Mouse (Mus musculus) adrenal gland, adult 8-10 months (tissue): ENCODE results near the gene Armcx4. TPM values are rescaled to one million over a fixed set of nuclear protein-coding genes. Genes with fewer than 3 reads are reported as not detected.
"Not testable (repeated sequence)": the region's sequence is repeated elsewhere in the genome, so short reads cannot be mapped to it uniquely, and the experiment has no call there.

ENCODE experiments used
- DNase-seq: peaks from one replicate; pipeline ENCODE4 v3.0.0; 2022
- total RNA-seq, 4 experiments: library from RNA; stranded (reverse); gene quantifications; 2 replicates each; pipeline ENCODE4 v1.2.4; 2022

The Armcx4 gene
- 10 to 100 TPM in 2 of 4 experiments, 1 to 10 TPM in 2; 9.2 to 13.7 (median 10.2) TPM for total RNA-seq

DNA sequence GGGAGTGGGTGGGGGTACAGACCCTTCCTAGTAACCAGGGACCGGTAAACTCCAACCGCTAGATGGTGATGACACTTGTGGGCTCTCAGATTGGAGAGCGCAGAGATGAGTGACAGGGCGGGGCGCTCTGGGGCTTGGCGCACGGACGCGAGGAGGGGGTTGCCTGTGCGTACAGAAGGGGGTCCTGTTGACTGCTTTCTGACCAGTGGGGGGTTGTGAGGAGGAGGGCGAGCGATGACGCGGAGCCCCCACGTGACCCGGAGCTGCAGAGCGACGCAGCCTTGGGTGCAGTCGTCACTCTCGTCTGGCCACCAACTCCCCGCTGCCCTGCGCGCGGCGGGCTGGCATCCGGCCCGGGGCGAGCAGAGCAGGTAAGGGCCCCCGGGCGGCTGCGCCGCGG lies at the start of gene Armcx4:
Armcx4 (plus strand) TSS at position 253 of the 400 bp plus-strand sequence.
- peak; percentile 23 for DNase-seq

DNA sequence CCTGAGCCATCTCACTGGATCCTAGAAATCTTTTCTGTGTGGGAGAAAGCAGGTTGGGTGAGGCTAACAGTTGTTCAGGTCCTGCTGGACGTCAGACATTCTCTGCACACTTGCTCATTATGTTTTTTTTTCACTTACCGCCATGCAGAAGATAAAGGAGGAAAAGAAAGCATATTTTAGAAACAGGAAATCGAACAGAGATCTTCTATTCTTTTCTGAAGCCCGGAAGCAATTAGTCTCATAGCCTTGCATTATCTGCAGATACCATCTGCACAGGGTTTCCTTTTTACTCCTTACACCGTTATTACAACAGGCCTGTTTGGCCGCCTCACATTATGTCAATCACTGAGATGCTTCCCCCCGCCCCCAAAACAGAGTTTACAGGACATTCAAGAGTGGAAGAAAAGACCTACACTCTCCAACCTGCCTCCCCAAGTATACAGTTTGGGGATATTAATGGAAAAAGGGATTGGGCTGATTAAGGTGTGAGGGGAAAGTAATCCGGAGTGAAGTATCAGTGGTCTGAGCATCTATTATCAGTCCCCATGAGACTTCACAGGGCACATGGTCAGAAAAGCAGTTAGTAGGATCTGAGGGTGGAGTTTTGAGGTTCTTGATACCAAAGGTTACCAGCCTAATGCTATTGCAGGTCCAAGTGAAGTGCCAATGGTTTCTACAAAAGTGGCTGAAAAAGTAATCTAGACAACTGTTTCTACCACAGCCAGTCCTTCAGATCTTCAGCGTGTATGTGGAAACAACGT lies 45.1 kb upstream of the Armcx4 start:
- no peak for DNase-seq

DNA sequence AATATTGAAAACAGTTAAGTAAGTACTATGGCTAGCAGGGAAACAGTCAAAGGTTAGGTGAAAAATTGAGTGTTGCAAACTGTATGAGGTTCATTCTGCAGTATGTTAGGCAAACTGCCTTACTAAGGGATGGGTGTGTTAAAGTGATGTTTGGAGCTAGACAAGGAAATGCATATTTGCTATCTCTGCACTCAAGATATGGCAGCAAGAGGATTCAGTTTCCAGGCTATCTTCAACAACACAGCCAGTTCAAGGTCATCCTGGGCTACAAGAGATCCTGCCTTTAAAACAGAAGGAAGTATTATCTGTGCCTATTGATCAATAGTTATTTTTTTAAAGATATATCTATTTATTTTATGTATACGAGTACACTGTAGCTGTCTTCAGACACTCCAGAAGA lies 40.0 kb upstream of the Armcx4 start:
- no peak for DNase-seq

DNA sequence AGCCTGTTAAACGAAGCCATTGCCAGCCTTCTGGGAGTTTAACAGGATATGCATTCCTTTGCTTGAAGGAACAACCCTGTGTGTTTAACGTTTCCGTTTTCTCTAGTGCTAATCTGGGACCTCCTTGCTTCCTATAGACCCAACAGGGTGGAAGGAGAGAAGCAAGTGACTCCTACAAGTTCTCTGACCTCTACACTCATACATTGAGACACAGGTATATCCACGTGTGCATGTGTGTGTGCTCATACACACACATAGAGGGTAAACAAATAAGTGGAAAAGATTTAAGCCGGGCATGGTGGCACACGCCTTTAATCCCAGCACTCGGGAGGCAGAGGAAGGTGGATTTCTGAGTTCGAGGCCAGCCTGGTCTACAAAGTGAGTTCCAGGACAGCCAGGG lies 38.9 kb upstream of the Armcx4 start:
- no peak for DNase-seq

DNA sequence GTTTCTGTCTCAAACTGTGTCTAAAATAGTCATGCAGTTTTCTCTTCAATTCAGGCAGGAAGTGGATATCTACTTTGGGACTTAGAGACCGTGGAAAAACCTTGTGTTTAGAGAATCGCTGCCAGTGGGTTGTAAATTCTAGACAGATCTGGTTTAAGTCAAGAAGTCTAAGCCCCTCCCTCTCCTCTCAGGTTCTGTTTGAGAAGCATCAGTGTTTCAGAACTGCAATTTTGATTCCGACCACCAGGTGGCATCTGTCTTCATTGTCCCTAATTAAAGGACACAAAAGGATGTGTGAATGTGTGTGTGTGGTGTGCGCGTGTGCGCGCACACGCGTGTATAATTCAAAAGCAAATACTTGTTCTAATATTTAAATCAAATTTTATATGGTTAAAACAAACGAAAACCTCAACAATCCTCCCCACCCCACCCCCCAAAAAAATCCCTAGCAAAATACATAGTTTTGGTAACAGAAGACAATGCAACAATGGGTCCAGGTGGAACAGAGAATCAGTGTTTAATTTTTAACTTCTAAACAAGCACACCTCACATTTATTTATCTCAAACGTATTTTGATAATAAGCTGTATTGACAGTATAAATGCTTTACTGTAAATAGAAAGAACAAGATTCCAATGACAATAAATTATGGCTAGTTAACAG lies 38.2 kb upstream of the Armcx4 start:
- peak; percentile 36 for DNase-seq

DNA sequence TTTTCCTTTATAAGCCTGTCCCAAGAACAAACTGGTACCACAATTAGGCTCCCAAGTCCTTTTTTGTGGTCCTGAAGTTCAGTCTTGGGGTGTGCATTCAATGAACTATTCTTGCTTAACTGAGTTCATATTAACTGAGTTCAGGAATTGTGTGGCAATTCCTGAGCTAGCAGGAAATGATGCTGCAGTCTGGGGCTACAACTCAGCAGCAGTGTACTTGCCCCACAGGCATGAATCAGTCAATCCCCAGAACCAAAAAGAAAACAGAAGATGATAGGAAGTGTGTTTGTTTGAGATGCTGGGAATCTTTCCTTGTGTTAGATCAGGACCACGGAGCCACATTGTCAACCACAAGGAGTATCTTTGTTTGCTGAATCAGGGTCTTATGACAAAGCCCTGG lies 34.3 kb upstream of the Armcx4 start:
- DNase-seq = no peak

DNA sequence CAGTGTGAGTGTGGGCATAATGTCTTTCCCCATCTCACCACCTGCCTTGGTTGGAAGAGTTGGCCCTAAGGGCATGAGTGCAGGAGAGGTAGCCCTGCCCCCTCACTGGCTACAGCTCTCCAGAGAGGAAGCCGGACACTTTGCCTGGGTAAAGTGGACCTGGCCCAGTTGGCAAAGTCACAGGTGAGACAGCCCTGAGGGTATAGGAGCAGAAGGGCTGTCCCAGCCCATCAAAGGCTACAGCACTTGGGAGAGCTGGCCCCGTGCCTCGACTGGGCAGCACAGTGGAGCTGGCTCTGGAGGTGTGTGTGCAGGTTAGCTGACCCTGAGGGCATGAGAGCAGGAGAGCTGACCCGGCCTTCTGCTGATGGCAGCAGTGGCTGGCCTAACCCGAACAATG lies 24.7 kb upstream of the Armcx4 start:
- no peak for DNase-seq

DNA sequence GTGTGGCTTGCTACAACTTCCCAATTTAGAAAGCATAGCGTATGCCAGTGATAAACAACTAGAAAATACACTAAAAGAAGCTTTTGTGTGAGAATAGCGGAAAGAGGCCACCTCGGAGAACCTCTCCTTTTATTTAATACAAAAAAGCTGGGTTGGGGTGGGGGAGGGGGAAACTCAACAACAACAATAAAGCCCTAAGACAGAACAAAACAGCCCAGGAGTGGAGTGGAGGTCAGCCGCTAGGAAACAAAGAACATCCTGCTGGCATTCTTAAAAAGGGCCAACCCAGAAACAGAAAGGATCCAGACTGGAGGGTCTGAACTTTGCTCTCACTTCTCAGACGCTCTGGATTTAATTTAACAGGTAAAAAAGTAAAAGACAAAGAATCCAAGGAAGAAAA lies 11.3 kb upstream of the Armcx4 start:
- DNase-seq = no peak

DNA sequence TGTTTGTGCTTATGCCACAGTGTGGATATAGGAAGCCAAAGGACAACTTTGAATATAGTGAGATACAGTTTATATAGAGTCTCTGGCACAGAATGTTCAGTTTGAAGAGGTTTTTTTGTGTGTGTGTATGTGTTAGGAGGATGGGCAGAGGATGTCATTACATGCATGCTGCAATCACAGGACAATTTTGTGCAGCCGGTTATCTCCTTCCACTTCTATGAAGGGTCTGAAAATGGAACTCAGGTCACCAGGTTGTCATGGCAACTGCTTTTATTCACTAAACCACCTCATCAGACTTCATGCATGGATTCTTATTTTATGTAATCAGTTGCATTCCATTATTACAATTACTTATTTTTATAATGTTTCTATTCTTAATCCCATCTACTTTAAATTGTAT lies 10.4 kb upstream of the Armcx4 start:
- no peak for DNase-seq

DNA sequence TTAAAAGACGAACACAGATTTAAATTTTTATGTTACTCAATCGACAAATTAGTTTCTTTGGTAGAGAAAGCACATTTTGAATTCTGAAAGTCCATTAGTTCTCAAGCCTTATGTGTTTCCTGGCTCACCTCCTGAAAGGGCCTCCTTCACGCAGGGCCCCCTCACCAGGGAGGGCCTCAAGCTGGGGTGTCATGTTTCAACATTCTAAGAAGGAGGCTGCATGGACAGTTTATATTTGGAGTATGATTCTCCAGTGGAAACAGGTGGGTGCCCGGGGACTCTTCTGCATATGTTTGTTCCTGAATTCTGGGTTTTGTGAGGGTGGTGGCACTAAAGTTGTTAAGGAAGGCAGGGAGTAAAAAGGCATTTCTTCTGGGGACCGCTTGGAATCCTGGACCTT lies 1.4 kb upstream of the Armcx4 start:
- DNase-seq = no peak

DNA sequence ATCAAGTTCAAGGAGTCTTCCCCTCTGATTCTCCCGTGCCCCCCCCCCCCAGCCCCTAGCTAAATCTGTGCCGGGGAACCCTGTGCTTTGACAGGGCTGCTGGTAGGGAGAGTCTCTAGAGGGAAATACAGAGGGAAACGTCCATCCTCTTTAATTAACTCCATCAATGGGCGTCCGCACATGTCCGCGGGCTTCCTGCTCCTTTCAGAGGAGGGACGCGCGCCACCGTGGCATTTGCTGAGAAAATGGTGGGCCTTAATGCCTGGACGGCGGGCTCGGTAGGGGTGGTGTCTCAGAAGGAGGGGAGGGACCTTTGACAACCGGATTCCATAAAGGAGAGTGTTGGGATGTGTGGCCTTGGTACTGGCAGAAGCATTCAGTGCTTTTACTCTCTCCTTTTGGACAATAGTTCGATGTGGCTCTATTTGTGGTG lies 436 bp downstream of the Armcx4 start:
- DNase-seq = no peak

DNA sequence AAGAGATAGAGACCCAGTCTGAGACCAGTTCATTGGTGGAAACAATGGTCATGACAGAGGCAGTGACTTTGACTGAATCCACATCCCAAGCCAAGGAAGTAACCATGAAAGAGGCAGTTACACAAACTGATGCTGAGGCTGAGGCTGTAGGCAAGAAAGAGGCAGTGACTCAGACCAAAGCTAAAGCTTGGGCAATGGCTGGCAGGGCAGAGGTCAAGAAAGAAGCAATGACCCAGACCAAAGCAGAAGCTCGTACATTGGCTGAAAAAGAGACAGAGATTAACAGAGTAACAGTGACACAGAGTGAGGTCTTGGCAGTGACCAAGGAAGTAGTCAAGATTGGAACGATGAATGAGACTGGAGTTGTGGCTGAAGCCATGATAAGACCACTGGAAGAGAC lies 3.4 kb downstream of the Armcx4 start:
- peak; percentile 19 for DNase-seq

DNA sequence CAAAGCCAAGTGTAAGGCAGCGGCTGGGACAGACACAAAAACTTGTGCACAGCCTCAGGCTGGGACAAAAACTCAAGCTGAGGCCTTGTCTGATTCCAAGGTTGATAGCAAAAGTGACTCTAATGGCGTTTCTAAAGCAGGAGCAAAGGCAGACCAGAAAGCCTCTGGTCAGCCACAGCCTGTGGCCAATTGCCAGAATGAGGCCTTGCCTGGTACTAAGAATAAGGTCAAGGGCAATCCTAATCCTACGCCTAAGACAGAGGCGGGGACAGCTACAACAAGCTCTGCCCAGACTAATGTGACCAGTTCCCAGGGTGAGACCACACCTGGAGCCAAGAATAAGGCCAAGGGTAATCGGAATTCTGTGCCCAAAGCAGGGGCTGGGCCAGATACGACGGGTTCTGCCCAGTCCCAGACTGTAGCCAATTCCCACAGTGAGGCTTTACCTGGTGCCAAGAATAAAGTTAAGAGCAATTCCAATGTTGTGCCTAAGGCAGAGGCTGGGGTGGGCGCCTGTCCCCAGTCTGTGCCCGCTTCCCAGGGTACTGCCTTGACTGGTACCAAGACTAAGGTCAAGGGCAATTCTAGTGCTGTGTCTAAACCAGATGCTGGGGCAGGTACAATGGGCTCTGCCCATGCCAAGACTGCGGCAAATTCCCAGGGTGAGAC lies 4.7 kb downstream of the Armcx4 start:
- peak; percentile 33 for DNase-seq

DNA sequence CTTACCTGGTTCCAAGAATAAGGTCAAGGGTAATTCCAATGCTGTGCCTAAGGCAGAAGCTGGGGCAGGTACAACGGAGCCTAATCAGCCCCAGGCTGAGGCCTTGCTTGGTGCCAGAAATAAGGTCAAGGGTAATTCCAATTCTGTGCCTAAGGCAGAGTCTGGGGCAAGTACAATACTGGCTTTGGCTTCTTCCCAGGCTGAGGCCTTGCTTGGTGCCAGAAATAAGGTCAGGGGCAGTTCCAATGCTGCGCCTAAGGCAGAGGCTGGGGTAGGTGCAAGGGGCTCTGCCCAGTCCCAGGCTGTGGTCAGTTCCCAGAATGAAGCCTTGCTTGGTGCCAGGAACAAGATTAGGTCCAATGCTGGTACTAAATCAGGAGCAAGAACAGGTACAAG lies 5.2 kb downstream of the Armcx4 start:
- DNase-seq = peak; percentile 39

DNA sequence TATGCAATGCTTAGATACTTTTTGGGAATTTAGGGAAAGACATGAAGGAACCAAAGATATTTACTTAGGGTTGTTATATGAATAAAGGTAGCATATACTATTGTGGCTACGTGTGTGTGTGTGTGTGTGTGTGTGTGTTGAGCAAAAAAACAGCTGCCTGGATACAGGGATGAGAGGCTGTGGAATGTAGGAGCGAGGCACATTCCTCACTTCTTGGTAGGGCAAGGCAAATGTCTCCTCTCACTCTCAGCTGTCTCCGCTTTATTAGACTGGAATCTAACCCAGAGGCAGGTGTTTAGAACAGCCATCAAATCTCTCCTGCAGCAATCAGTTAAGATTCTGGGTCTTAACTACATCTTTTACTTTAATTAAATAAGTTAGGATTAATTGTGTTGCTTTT lies 30.5 kb downstream of the Armcx4 start:
- DNase-seq = no peak

DNA sequence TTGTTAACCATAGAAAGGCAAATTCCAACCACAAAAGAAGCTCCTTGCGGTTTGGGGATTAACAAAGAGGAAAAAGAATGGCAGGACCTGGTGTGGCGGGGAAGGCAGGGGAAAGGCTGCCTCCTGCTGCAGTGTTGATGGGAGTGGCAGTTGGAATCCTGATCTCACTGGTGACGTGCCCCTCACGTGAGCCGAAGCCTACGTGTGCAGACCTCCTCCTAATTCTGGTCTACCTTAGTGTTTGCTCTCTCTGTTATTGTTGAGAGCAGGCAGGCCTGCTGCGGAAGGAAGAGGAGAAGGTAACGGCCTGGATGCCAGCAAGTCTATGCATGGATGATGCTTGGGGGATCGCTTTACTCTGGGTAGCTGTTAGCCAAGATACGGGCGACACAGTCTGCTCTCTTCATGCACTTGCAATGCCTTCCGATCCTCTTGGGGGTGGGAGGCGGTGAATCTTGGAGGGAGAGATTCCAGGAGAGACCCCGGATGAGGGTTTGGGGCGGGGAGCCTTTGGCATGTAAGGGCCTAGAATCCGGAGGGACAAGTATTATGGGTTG lies 31.5 kb downstream of the Armcx4 start, which contains the start of gene Armcx1:
Armcx1 (plus strand) TSS at position 212 of the 557 bp plus-strand sequence.
- peak; percentile 52 for DNase-seq

DNA sequence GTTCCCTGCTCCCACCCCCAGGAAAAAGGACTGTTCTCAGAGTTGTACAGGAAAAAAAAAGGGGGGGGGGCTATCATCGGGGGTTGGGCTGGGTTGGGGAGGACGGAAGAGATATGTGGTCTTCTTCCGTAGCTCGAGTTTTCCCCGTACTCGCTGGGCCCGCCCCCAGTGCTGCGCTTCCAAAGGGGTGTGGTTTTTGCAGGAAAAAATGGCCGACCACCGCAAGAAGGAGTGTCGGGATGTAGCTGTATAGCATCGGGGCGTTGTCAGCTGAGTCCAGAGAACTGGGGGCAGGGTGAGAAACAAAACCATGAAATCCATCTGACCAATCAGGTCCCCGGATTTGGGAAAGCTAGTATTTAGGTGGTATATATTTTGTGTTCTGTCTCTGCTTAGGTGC lies 32.2 kb downstream of the Armcx4 start:
- DNase-seq = peak; percentile 30

DNA sequence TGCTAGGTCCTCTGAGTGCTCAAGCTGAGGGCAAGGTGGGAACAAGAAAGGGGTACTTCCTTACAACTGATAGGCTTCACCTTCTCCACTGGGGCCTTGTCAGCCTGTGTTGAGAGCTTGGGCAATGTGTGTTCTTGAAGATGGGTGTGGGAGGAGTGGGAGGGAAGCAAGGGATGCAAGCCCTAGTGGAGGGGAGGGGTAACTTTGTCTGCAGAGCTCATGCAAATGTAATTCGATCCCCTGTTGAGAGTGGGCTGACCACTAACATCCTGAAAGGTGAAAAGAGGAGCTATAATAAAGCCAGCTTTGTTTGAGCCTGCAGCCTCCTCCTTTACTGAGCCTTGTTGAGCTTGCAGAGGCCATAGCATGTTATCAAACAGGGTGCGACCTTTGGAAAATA lies 37.4 kb downstream of the Armcx4 start:
- not testable (repeated sequence) for DNase-seq

DNA sequence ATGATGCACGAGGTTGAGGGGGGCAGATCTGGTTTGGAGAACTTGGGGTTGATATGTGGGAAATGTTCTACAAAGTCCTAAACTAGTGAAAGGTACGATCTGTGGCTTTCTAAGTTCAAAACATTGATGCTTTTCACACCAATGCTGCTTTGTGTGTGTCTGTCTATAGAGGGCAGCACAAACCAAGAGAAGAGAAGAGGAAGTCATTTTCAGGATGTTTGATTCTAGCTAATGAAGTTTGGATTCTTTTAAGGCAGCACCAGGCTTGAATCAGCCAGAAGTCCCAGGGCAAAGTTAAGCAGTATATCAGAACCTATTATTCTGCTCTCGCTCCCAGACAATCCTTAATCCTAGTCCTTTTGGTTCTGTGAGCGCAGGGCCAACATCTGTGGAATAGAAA lies 43.5 kb downstream of the Armcx4 start:
- no peak for DNase-seq

DNA sequence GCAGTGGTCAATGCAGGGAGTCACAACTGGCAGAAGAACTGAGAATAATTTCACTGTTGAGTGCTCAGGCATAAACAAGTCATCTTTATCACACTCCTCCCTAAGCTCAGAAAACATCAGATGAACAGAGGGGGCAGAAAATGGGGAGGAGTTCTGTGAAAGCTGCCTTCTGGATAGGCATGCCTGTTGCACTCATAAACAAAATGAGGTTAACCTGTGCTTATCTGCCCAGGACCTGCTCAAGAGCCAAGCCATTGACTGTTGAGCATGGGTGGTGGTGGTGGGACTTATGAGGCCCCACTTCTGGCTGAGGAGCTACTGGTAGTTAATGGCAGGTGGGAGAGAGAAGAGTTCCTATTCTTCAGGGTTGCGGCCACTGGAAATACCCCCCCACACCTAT lies 51.5 kb downstream of the Armcx4 start:
- DNase-seq = no peak

DNA sequence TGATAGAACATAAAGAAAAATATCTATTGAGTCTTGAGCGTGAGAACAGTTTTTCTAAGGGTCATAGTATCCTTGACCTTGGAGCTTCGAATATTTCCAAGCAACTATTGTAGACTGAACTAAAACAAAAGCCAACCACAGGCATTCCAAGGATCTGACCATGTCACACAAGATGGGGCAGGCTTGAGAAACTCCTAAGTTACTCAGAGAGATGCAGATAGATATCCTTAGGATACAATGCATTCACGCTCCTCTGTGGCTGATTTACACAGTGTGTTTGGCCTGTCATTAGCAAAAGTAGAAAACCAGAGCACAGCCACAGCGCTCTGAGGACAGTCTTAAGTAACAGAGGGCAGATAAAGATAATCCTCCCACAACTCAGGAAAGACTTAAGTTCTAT lies 52.8 kb downstream of the Armcx4 start:
- DNase-seq = no peak

DNA sequence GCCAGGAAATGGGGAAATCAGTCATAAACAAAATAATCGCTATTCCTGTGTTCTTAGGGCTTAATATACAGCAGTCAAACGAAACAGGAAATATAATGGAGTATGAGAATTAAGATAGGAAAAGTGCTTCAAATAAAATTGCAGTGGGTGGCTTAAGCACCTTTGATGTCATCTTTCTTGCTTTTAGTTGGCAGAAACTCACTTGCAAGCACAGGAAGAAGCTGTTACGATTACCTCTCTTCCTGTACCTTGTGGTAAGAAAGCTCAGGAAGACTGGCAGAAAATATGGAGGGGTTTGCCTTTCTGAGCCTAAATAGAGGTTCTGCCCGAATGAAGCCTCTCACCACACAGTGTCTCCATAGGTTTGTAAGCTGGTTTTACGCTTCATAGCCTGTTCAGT lies 55.5 kb downstream of the Armcx4 start:
- DNase-seq = no peak
